Mouse (Mus musculus) kidney, adult 2 months (tissue): Measurements from ENCODE around the gene Pld1. TPM values are rescaled to one million over a fixed set of nuclear protein-coding genes. Genes with fewer than 3 reads are reported as not detected.

Experiments used
- DNase-seq: peaks from one replicate; pipeline ENCODE4 v3.0.0; 2021
- H3K27ac ChIP-seq: fragments of 200-500 bp; 2 replicates; pipeline ENCODE4 v1.5.1; 2012; ENCODE audit warnings: low read depth, low read length, control low read depth, inconsistent platforms; ENCODE audit not compliant: insufficient read depth
- H3K27me3 ChIP-seq: fragments of 200-500 bp; replicated peaks from 2 replicates; pipeline ENCODE4 v1.6.1; 2012; ENCODE audit warnings: mild to moderate bottlenecking, moderate library complexity, low read length, inconsistent platforms; ENCODE audit not compliant: control insufficient read depth, insufficient read depth
- H3K36me3 ChIP-seq: fragments of 200-500 bp; 2 replicates; pipeline ENCODE4 v1.6.1; 2012; ENCODE audit warnings: mild to moderate bottlenecking, moderate library complexity, low read length, inconsistent platforms; ENCODE audit not compliant: control insufficient read depth, insufficient read depth
- H3K4me1 ChIP-seq: fragments of 200-500 bp; 2 replicates; pipeline ENCODE4 v1.6.1; 2011; ENCODE audit warnings: low read length; ENCODE audit not compliant: control insufficient read depth, insufficient read depth
- H3K4me3 ChIP-seq: fragments of 200-500 bp; 2 replicates; pipeline ENCODE4 v1.5.1; 2011; ENCODE audit warnings: mild to moderate bottlenecking, low read depth, low read length, control low read depth; ENCODE audit not compliant: insufficient read depth
- CTCF ChIP-seq: fragments of 200-500 bp; conservative IDR thresholded peaks from 2 replicates; pipeline ENCODE4 v1.5.1; 2011; ENCODE audit warnings: low read depth, mild to moderate bottlenecking, control low read depth, low read length, moderate library complexity, mixed read lengths; ENCODE audit not compliant: insufficient read depth, insufficient read length
- POLR2A ChIP-seq: fragments of 200-500 bp; IDR thresholded peaks from one replicate; pipeline ENCODE4 v1.6.1; 2011; ENCODE audit warnings: low read depth, low read length, control low read depth
- WGBS: fragments of 180-500 bp; shearing (Covaris S2); methylation state at CpG from one replicate; pipeline ENCODE4 v1.1.7; 2018; 5-methylcytosine and 5-hydroxymethylcytosine counted together
- polyA plus RNA-seq: library from polyadenylated mRNA; depleted of rRNA; stranded (reverse); fragments of >200 nt; gene quantifications from 2 replicates; pipeline ENCODE4 v1.2.3, GENCODE M21; 2012

The Pld1 gene
- polyA plus RNA-seq, 1 experiment = 5.8 TPM

DNA sequence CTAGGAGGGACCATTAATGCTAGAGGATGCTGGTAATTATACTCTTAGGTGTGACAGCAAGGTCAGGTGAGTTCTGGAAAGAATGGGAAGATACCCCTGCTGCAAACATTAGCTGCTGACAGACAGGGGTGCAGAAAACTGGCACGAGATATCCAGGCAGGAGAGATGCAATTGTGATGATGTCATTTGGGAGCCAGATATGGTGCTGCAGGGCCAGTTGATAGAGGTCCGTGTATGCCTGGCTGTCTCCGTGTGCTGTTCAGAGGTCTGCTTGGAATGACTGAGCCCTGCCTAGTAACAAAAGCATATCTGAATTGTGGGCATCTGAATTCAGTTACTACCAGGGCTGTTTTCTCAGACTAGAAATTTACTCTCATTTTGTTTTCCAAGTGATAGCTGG is 144.7 kb downstream of the Pld1 start:
- TF ChIP-seq CTCF = no peak
- TF ChIP-seq POLR2A = no peak
- no peaks in the 10 kb centered on the region for H3K4me1 ChIP-seq
- DNase-seq = no peak
- WGBS = 93% methylated on average over 3 of the region's 3 CpGs
- no peaks in the 10 kb centered on the region for H3K27me3 ChIP-seq
- no peak overlapping the region for H3K27ac ChIP-seq
- no peaks in the 10 kb centered on the region for H3K36me3 ChIP-seq
- H3K4me3 ChIP-seq = no peak overlapping the region

GRCm38 (mm10) chr3:28084281-28084680 is 145.8 kb downstream of the Pld1 start:
- Histone ChIP-seq H3K4me1 (no peaks in the 10 kb centered on the region), H3K36me3 (no peaks in the 10 kb centered on the region), H3K27ac (no peak overlapping the region), H3K27me3 (no peaks in the 10 kb centered on the region), H3K4me3 (no peak overlapping the region)
- TF ChIP-seq POLR2A = no peak
- TF ChIP-seq CTCF = no peak
- DNase-seq = no peak
- 78% methylated on average over 2 of the region's 2 CpGs for WGBS

- H3K36me3 ChIP-seq = no peaks in the 10 kb centered on the region; the same call in 1 of the 2 replicates
- H3K27me3 ChIP-seq = no peaks in the 10 kb centered on the region
- no peak for DNase-seq
Observed at GRCm38 (mm10) chr3:28091296-28091695, 152.8 kb downstream of the Pld1 start.

GRCm38 (mm10) chr3:28091741-28092140 is 153.2 kb downstream of the Pld1 start:
- no peak for DNase-seq

More at GRCm38 (mm10) chr3:28091296-28091695, 152.8 kb downstream of the Pld1 start:
- no peak overlapping the region for H3K27ac ChIP-seq
- WGBS = 97% methylated on average over 1 of the region's 1 CpGs
- H3K4me1 ChIP-seq = no peaks in the 10 kb centered on the region
- no peak overlapping the region for H3K4me3 ChIP-seq
- TF ChIP-seq POLR2A (no peak), CTCF (no peak)

DNA sequence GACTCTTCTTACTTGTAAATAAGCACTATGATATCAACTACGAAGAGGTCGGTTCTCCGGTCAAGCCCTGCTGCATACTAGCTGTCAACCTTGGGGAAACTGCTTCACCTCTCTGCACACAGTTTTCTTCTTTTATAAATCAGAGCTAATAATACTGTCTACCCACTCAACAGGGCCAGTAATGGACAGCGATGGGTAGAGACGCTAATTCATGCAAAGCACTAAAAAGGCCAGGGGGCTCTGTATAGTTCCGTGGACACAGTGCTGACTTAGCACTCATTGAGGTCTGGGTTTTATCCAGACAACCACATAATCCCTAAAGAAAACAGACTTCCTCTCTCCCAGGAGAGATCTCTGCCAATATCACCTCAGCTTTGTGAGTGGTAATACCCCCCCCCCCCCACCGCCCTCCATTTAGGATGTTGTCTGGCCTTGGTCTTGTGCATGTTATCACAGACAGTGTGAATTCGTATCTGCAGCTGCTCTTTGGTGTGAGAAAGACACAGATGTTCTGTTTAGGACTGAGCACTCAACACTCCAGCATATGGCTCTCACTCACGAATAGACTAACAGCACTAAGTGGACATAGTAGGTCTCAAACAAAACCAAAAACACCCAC is 155.3 kb downstream of the Pld1 start:
- H3K4me1 ChIP-seq = no peaks in the 10 kb centered on the region
- no peaks in the 10 kb centered on the region; the same call in 1 of the 2 replicates for H3K36me3 ChIP-seq
- H3K4me3 ChIP-seq = no peak overlapping the region
- H3K27ac ChIP-seq = no peak overlapping the region
- TF ChIP-seq POLR2A (no peak), CTCF (no peak)
- H3K27me3 ChIP-seq = no peaks in the 10 kb centered on the region
- WGBS = 70% methylated on average over 9 of the region's 9 CpGs
- no peak for DNase-seq

More at GRCm38 (mm10) chr3:28091741-28092140, 153.2 kb downstream of the Pld1 start:
- TF ChIP-seq POLR2A = no peak
- no peak for TF ChIP-seq CTCF
- H3K27ac ChIP-seq = no peak overlapping the region
- no peaks in the 10 kb centered on the region for H3K27me3 ChIP-seq
- H3K4me3 ChIP-seq = no peak overlapping the region
- no peaks in the 10 kb centered on the region for H3K4me1 ChIP-seq
- H3K36me3 ChIP-seq = no peaks in the 10 kb centered on the region; the same call in 1 of the 2 replicates
- 78% methylated on average over 2 of the region's 2 CpGs for WGBS

DNA sequence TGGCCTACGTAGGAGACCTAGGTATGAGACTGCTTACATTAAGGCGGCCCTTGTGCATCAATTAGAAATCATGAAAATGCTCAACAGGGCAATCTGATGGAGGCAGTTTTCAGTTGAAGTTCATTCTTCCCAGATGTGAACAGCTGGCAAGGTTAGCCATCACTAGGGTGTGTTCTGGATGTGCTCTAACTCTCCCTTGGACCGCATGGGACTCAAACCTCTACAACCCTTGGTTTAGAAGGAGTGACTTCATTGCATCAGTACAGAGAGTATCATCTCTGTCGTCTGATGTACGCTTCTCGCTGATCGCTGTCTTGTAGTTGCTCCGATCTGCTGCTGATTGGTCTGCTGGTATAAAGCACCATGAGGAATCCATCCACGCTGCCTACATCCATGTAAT is 157.0 kb downstream of the Pld1 start:
- Histone ChIP-seq H3K4me1 (no peaks in the 10 kb centered on the region), H3K27me3 (no peaks in the 10 kb centered on the region), H3K36me3 (no peaks in the 10 kb centered on the region; the same call in 1 of the 2 replicates), H3K4me3 (no peak overlapping the region), H3K27ac (no peak overlapping the region)
- 98% methylated on average over 9 of the region's 9 CpGs for WGBS
- TF ChIP-seq POLR2A (no peak), CTCF (no peak)
- DNase-seq = no peak

GRCm38 (mm10) chr3:28099175-28099574 is 160.7 kb downstream of the Pld1 start:
- no peaks in the 10 kb centered on the region for H3K36me3 ChIP-seq
- H3K4me3 ChIP-seq = no peak overlapping the region
- 92% methylated on average over 8 of the region's 9 CpGs for whole genome bisulfite sequencing
- DNase-seq = no peak
- no peaks in the 10 kb centered on the region for H3K27me3 ChIP-seq
- H3K4me1 ChIP-seq = no peaks in the 10 kb centered on the region
- no peak for TF ChIP-seq POLR2A
- TF ChIP-seq CTCF = no peak
- H3K27ac ChIP-seq = no peak overlapping the region
